Mouse (Mus musculus) forebrain, embryonic 13.5 days (tissue): ENCODE measurements around the gene Osbpl6. TPM values are rescaled to one million over a fixed set of nuclear protein-coding genes. Genes with fewer than 3 reads are reported as not detected.
"Not testable (repeated sequence)": the region's sequence is repeated elsewhere in the genome, so short reads cannot be mapped to it uniquely, and the experiment has no call there.

ENCODE experiments used
- ATAC-seq: fragments of 200-750 bp; cut with Nextera tagmentation; 2 replicates; pipeline ENCODE4 v1.8.0; 2017
- H3K27ac ChIP-seq: fragments of 300-500 bp; sonication (generic); 2 replicates; pipeline ENCODE4 v1.5.1; 2015; ENCODE audit warnings: inconsistent platforms, mild to moderate bottlenecking, moderate library complexity
- H3K27me3 ChIP-seq: fragments of 300-500 bp; sonication (generic); 2 replicates; pipeline ENCODE4 v1.6.1; 2015; ENCODE audit warnings: mild to moderate bottlenecking, inconsistent platforms
- H3K36me3 ChIP-seq: fragments of 300-500 bp; sonication (generic); 2 replicates; pipeline ENCODE4 v1.6.1; 2015; ENCODE audit warnings: mild to moderate bottlenecking, inconsistent platforms; ENCODE audit not compliant: poor library complexity, severe bottlenecking
- H3K4me1 ChIP-seq: fragments of 300-500 bp; sonication (generic); 2 replicates; pipeline ENCODE4 v1.6.1; 2015; ENCODE audit warnings: inconsistent platforms
- H3K4me2 ChIP-seq: fragments of 300-500 bp; sonication (generic); 2 replicates; pipeline ENCODE4 v1.6.1; 2015; ENCODE audit warnings: inconsistent platforms, mild to moderate bottlenecking, moderate library complexity
- H3K4me3 ChIP-seq: fragments of 300-500 bp; sonication (generic); 2 replicates; pipeline ENCODE4 v1.5.1; 2015; ENCODE audit warnings: mild to moderate bottlenecking, inconsistent platforms
- H3K9ac ChIP-seq: fragments of 300-500 bp; sonication (generic); 2 replicates; pipeline ENCODE4 v1.6.1; 2015; ENCODE audit warnings: mild to moderate bottlenecking, inconsistent platforms
- H3K9me3 ChIP-seq: fragments of 300-500 bp; sonication (generic); replicated peaks from 2 replicates; pipeline ENCODE4 v1.6.1; 2016; ENCODE audit warnings: inconsistent platforms
- WGBS: fragments of 180-500 bp; shearing (Covaris S2); methylation state at CpG from one replicate; pipeline ENCODE4 v1.1.7; 2015; 5-methylcytosine and 5-hydroxymethylcytosine counted together
- polyA plus RNA-seq: library from polyadenylated mRNA; unstranded; fragments of >200 nt; fragmentation: Nextera tagmentation; extraction: Ambion mirVana; gene quantifications from 2 replicates; pipeline ENCODE4 v1.2.1, GENCODE M21; 2015

The Osbpl6 gene
- polyA plus RNA-seq, 1 experiment from 2014 or later = 15.6 TPM

GRCm38 (mm10) chr2:76592401-76592924 is 186.2 kb downstream of the Osbpl6 start:
- H3K9me3 ChIP-seq = no peaks in the 10 kb centered on the region
- 53% methylated on average over 3 of the region's 3 CpGs for WGBS
- no peak for ATAC-seq
- H3K4me1 ChIP-seq = no peaks in the 10 kb centered on the region
- no peak overlapping the region for H3K27ac ChIP-seq
- H3K27me3 ChIP-seq = no peaks in the 10 kb centered on the region
- H3K4me2 ChIP-seq = no peak overlapping the region
- no peak overlapping the region for H3K9ac ChIP-seq
- H3K36me3 ChIP-seq = 0 out of 2 replicates have a peak, but pooled peaks cover 12% of the 10 kb centered on the region
- H3K4me3 ChIP-seq = no peak overlapping the region

- no peak overlapping the region for H3K4me3 ChIP-seq
- H3K9me3 ChIP-seq = no peaks in the 10 kb centered on the region
- no peak overlapping the region for H3K9ac ChIP-seq
- H3K27ac ChIP-seq = no peak overlapping the region
- H3K4me1 ChIP-seq = no peaks in the 10 kb centered on the region
- H3K36me3 ChIP-seq = 0 out of 2 replicates have a peak, but pooled peaks cover 8% of the 10 kb centered on the region
- WGBS = 87% methylated on average over 11 of the region's 11 CpGs
- H3K27me3 ChIP-seq = no peaks in the 10 kb centered on the region
- H3K4me2 ChIP-seq = no peak overlapping the region
- ATAC-seq = no peak
Measured at GRCm38 (mm10) chr2:76597521-76597920, 191.2 kb downstream of the Osbpl6 start.

- no peaks in the 10 kb centered on the region for H3K9me3 ChIP-seq
- H3K9ac ChIP-seq = no peak overlapping the region
- no peak for ATAC-seq
- H3K4me3 ChIP-seq = no peak overlapping the region
- H3K27ac ChIP-seq = no peak overlapping the region
- no peak overlapping the region for H3K4me2 ChIP-seq
- 0 out of 2 replicates have a peak, but pooled peaks cover 8% of the 10 kb centered on the region for H3K36me3 ChIP-seq
- WGBS = 66% methylated on average over 5 of the region's 5 CpGs
- no peaks in the 10 kb centered on the region for H3K27me3 ChIP-seq
- no peaks in the 10 kb centered on the region for H3K4me1 ChIP-seq
Measured at GRCm38 (mm10) chr2:76599214-76599613, 192.9 kb downstream of the Osbpl6 start.

GRCm38 (mm10) chr2:76602256-76602655 is 195.9 kb downstream of the Osbpl6 start:
- 92% methylated on average over 1 of the region's 1 CpGs for whole genome bisulfite sequencing
- Histone ChIP-seq H3K4me1 (no peaks in the 10 kb centered on the region), H3K4me2 (no peak overlapping the region), H3K9me3 (no peaks in the 10 kb centered on the region), H3K9ac (no peak overlapping the region), H3K4me3 (no peak overlapping the region), H3K27me3 (no peaks in the 10 kb centered on the region), H3K36me3 (no peaks in the 10 kb centered on the region), H3K27ac (no peak overlapping the region)
- ATAC-seq = no peak

- Histone ChIP-seq H3K4me3 (no peak overlapping the region), H3K9ac (no peak overlapping the region), H3K36me3 (no peaks in the 10 kb centered on the region), H3K27me3 (no peaks in the 10 kb centered on the region), H3K4me1 (no peaks in the 10 kb centered on the region), H3K27ac (no peak overlapping the region), H3K4me2 (no peak overlapping the region), H3K9me3 (no peaks in the 10 kb centered on the region)
- no peak for ATAC-seq
- WGBS = 89% methylated on average over 3 of the region's 3 CpGs
Measured at GRCm38 (mm10) chr2:76606704-76607103, 200.4 kb downstream of the Osbpl6 start.

- H3K9me3 ChIP-seq = no peaks in the 10 kb centered on the region
- H3K4me1 ChIP-seq = no peaks in the 10 kb centered on the region
- WGBS = 71% methylated on average over 10 of the region's 10 CpGs
- no peaks in the 10 kb centered on the region for H3K36me3 ChIP-seq
- no peak overlapping the region for H3K27ac ChIP-seq
- ATAC-seq = no peak
- H3K4me3 ChIP-seq = no peak overlapping the region
- H3K9ac ChIP-seq = no peak overlapping the region
- no peak overlapping the region for H3K4me2 ChIP-seq
- no peaks in the 10 kb centered on the region for H3K27me3 ChIP-seq
Measured at GRCm38 (mm10) chr2:76610326-76611104, 204.2 kb downstream of the Osbpl6 start.

- no peak for ATAC-seq
- H3K36me3 ChIP-seq = no peaks in the 10 kb centered on the region
- H3K4me1 ChIP-seq = no peaks in the 10 kb centered on the region
- H3K4me3 ChIP-seq = no peak overlapping the region
- H3K9me3 ChIP-seq = no peaks in the 10 kb centered on the region
- H3K27ac ChIP-seq = no peak overlapping the region
- H3K4me2 ChIP-seq = no peak overlapping the region
- H3K9ac ChIP-seq = no peak overlapping the region
- H3K27me3 ChIP-seq = no peaks in the 10 kb centered on the region
- WGBS = 85% methylated on average over 3 of the region's 3 CpGs
Measured at GRCm38 (mm10) chr2:76611996-76612395, 205.7 kb downstream of the Osbpl6 start.

GRCm38 (mm10) chr2:76618078-76618477 is 211.8 kb downstream of the Osbpl6 start:
- WGBS = 52% methylated on average over 1 of the region's 1 CpGs
- no peaks in the 10 kb centered on the region for H3K27me3 ChIP-seq
- no peak overlapping the region for H3K4me3 ChIP-seq
- peak; percentile 69; the same call in 1 of the 2 replicates for ATAC-seq
- no peaks in the 10 kb centered on the region for H3K9me3 ChIP-seq
- peaks cover 9% of the 10 kb centered on the region for H3K36me3 ChIP-seq
- no peak overlapping the region for H3K27ac ChIP-seq
- no peaks in the 10 kb centered on the region for H3K4me1 ChIP-seq
- H3K4me2 ChIP-seq = no peak overlapping the region
- no peak overlapping the region for H3K9ac ChIP-seq

GRCm38 (mm10) chr2:76620188-76620587 is 213.9 kb downstream of the Osbpl6 start:
- 87% methylated on average over 5 of the region's 5 CpGs for WGBS
- Histone ChIP-seq H3K27ac (no peak overlapping the region), H3K4me2 (no peak overlapping the region), H3K9ac (no peak overlapping the region), H3K36me3 (peaks cover 28% of the 10 kb centered on the region), H3K4me3 (no peak overlapping the region), H3K4me1 (no peaks in the 10 kb centered on the region), H3K9me3 (no peaks in the 10 kb centered on the region), H3K27me3 (no peaks in the 10 kb centered on the region)
- no peak for ATAC-seq

- Histone ChIP-seq H3K4me1 (no peaks in the 10 kb centered on the region), H3K4me3 (no peak overlapping the region), H3K27me3 (no peaks in the 10 kb centered on the region), H3K9me3 (peaks cover 4% of the 10 kb centered on the region), H3K36me3 (peaks cover 44% of the 10 kb centered on the region), H3K4me2 (no peak overlapping the region), H3K27ac (no peak overlapping the region), H3K9ac (no peak overlapping the region)
- WGBS = 84% methylated on average over 1 of the region's 1 CpGs
- no peak for ATAC-seq
Measured at GRCm38 (mm10) chr2:76621724-76622123, 215.4 kb downstream of the Osbpl6 start.

- ATAC-seq, H3K4me1 ChIP-seq, H3K27me3 ChIP-seq, H3K4me2 ChIP-seq, H3K27ac ChIP-seq, H3K4me3 ChIP-seq, H3K9ac ChIP-seq, H3K9me3 ChIP-seq: not testable (repeated sequence)
- H3K36me3 ChIP-seq = peaks cover 50% of the 10 kb centered on the region
- WGBS = 97% methylated on average over 2 of the region's 2 CpGs
Measured at GRCm38 (mm10) chr2:76622316-76622715, 216.0 kb downstream of the Osbpl6 start.

- H3K4me2 ChIP-seq = no peak overlapping the region
- peaks cover 94% of the 10 kb centered on the region for H3K36me3 ChIP-seq
- H3K27me3 ChIP-seq = no peaks in the 10 kb centered on the region
- ATAC-seq = no peak
- H3K4me1 ChIP-seq = no peaks in the 10 kb centered on the region
- no peak overlapping the region for H3K9ac ChIP-seq
- H3K4me3 ChIP-seq = no peak overlapping the region
- 97% methylated on average over 12 of the region's 12 CpGs for WGBS
- peaks cover 4% of the 10 kb centered on the region for H3K9me3 ChIP-seq
- H3K27ac ChIP-seq = no peak overlapping the region
Measured at GRCm38 (mm10) chr2:76630293-76630692, 224.0 kb downstream of the Osbpl6 start.
